Mouse (Mus musculus): ENCODE measurements around the gene Alx1.
A peak's percentile ranks its signal among the peaks of the same experiment; 100 is the strongest.

The Alx1 gene

DNA sequence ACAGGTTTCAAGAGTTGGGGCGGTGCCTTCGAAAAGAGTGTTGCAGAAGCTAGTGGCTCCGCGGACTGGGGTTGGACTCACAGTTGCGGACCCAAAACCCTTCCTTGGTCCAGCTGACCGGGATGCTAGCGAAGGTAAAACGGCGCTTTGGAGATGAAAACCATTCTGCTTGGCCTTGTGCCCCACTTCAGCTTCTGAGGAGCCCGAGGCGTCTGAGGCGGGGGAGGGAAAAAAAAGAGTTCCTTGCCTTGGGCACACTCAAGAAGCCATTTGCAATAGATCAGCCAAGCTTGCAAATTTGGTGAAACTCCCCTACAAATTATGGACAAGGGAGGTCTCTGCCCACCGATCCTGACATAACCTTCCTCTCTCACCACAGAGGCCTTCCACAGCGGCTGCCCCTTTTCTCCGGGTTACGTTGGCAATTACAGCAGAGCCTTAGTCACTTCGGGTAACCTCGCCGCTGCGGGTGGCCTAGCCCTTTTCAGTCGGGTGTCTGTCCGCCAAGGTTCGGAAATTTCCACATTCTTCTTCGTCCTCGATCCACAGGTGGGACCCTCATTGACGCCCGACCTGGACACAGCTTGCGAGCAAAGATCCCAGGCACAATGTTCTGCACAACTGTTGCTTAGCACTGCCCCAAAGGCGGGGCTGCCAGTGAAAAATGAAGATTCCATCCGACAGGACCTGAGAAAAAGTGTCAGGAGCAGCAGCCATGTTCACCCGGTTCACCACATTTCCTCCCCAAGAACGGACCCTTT, at the start of gene Alx1:
Gene Alx1 (minus strand): TSS at position 486 of the 761 bp plus-strand sequence.
- peak; percentile 20 to 36 for DNase-seq

DNA sequence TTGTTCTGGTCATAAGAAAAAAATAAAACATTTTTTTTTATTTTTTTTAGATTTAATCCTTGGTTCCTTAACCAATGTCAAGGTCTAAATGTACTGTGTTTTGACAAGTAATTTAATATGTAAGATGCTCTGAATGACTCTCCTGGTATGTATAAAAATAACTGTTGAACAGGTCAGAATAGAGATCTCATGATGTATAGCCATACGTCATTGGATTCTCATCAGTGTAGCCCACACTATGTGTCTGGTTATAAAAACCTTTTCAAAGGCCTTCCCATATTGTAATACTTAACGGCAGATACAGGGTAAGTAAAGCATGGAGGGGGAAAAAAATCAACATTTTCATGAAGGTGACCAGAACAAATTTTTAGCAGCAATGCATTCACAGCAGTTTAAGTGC, 19.6 kb upstream of the Alx1 start:
- DNase-seq = no peak

DNA sequence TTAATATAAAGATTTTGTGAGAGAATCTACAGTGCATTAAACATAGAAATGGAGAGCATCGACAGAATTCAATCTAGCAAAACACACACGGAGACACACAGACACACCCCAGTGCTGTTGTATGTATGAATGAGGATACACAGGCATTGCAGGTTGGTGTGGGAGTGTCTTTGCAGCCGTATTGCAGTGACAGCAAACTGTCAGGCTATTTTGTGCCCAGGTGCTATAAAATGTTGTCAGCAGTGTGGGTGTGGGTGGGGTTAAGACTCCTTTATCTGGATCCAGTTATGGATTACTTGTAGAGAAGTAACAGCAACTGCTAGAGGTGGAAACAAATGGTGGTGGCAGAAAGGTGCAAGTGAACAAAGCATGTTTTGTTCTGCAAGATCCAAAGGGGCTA, 16.6 kb upstream of the Alx1 start:
- no peak for DNase-seq

DNA sequence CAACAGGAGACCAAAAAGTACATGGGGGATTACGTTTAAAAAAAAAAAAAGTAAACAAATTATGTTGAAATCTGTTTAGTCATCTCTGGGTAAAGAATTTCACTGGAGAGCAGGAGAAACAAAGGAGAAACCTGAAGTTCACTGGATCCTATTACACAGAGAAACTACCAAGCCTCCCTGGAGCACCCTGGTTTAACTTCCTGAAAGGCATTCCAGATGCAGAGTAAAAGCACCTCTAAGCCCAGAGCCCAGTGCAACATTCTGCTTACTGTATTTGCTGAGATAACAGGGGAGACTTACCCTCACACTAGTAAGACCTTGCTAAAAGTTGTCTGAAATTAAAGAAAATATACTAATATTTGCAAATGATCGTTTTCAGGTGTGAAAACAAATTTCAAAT, 15.0 kb upstream of the Alx1 start:
- DNase-seq = no peak

GRCm38 (mm10) chr10:103035002-103035640, 5.1 kb upstream of the Alx1 start:
- DNase-seq = no peak

DNA sequence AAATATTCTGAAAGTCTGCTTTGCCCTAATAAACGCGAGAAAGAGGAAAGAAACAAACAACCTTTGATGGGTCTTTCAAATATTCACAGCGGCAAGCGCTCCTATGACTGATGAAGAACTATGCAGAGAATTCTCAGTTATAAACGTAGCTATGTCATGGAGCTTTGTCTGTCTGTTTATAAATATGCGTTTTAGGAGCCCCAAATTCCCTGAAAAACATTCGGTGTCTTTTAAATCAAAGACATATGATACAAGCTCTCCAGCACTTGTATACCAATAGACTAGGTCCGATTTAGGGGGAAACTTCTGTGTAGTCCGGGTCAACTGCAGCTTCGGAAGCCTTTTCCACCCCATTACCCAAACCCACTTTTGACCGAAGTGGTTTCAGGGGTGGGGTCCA, 916 bp upstream of the Alx1 start:
- DNase-seq = peak in 1 of 2 experiments; percentile 8

GRCm38 (mm10) chr10:103029132-103029729, 784 bp downstream of the Alx1 start:
- DNase-seq = peak; percentile 23 to 27

- DNase-seq = peak; percentile 28 to 41
Observed at GRCm38 (mm10) chr10:103028253-103029131, 1.5 kb downstream of the Alx1 start.

GRCm38 (mm10) chr10:103027931-103028252, 2.1 kb downstream of the Alx1 start:
- peak in 1 of 2 experiments; percentile 14 for DNase-seq

DNA sequence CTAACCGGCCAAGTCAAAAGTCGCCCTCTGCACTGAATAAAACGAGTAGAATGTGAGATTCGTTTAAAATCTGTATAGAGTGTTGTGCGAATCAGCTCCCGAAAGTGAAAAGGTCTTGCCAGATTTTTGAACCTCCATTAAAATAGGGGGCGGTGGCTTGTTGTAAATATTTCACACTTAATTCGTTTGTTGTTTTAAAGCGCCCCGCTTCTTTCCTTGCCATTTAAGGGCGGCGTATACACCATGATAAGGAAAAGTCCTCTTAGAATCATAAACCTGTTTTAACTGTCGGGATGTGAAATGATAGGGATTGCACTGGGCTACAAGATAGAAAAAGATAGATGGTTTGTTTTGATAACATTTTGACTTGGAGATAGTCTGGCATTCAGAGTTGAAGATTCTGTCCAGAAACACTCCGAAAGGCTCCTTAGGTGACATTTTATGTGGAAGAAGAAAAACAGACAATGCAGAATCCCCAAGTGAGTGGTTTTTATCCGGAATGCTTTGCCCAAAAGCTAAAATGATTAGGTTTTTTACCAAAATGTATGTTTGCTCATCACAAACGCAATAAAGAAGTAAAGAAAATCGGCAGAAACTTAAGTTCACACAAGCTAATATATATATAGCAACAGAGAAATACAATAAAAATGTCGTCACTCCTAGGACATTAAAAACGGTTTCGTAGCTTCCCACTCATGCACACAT, 2.6 kb downstream of the Alx1 start:
- peak; percentile 9 to 62 for DNase-seq

GRCm38 (mm10) chr10:103026636-103027225, 3.3 kb downstream of the Alx1 start:
- DNase-seq = peak in 1 of 2 experiments; percentile 27

DNA sequence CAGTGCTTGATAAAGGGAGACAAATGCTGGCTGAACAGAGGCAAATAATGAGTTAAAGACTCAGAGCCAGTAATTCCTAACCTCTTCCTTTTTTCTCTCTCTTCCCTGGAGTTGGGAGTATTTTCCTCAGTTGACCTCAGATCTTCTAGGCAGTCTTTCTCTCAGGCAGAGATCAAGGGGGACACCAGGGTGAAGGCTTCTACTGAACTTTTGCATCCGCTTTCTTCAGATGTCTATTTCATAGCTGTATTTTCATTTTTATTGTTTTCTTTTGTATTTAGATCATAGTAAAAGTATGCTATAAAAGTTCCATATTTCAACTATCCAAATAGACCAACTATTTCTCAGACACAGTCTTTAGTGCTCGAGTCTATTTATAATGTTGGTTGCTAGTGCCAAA, 27.5 kb downstream of the Alx1 start:
- no peak for DNase-seq

DNA sequence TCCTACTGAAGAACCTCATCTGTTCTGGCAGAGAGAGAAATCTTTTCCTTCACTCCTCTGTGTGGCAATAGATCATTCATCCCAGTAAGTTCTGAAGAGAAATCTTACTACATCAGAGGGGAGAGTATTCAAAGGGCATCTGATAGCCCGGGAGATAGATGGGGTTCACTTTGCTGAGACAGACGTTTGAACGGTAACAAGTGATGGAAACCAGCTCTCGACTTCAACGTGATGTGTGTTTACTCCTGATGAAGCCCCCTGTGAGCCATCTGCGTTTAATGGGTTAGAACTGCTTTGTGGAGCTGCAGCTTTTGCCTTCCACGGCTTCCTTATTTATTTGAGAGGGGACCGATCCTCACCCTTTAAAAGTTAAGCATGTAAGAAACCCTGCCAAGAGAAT, 29.1 kb downstream of the Alx1 start:
- no peak for DNase-seq

DNA sequence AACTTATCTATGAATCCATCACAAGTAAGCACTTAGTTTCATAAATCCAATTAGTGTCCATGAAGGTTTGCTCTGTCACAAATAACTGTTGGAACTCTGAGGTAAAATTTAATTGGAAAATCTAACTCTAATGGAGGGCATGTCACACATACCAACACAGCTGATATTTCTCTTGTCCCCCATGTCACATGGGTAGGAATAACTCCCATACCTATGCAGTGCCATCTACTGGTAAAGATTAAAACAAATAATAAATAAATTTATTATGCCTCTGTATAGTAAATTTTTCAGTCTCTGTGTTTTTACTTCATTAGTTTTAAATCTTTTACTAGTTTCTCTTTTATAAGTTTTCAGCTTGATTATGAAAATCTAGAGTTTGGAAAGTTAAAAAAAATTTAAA, 30.4 kb downstream of the Alx1 start:
- no peak for DNase-seq

DNA sequence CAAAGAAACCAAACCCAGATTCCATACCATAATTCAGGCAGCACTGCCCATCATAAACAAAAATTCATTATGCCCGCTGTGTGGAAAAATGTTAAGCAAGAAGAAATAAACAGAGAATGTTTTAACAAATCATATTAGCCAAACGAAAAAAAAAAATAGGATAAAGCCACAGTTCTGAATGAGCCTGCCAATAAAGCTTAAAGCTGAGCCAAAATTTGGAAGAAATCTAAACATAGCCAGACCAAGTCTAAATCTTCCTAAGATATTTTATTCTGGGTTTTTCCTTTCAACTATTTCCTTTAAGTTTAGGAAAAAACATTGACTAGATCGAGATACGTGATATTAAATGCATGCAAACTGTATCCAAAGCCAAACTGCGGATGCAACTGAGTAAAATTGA, 54.9 kb downstream of the Alx1 start:
- DNase-seq = no peak

- DNase-seq = no peak
Observed at GRCm38 (mm10) chr10:102959602-102960001, 70.4 kb downstream of the Alx1 start.

Measured in cerebellum, postnatal 10 days (tissue).